Mouse (Mus musculus) retina, postnatal 7 days (tissue): ENCODE data around the gene Ppcdc.
A peak's percentile ranks its signal among the peaks of the same experiment; 100 is the strongest.

Experiments used
- DNase-seq: peaks from one replicate; pipeline ENCODE4 v3.0.0-alpha.2; 2012; ENCODE audit warnings: low read depth, low spot score

Ppcdc gene

GRCm38 (mm10) chr9:57354377-57355183 is 85.3 kb downstream of the Ppcdc start:
- no peak for DNase-seq

GRCm38 (mm10) chr9:57351277-57351676 is 88.6 kb downstream of the Ppcdc start:
- peak; percentile 3 for DNase-seq

GRCm38 (mm10) chr9:57345902-57346301 is 94.0 kb downstream of the Ppcdc start:
- no peak for DNase-seq

GRCm38 (mm10) chr9:57343752-57344151 is 96.2 kb downstream of the Ppcdc start:
- DNase-seq = no peak

GRCm38 (mm10) chr9:57342906-57343474 is 96.9 kb downstream of the Ppcdc start:
- DNase-seq = no peak

GRCm38 (mm10) chr9:57342186-57342585 is 97.7 kb downstream of the Ppcdc start:
- DNase-seq = no peak

GRCm38 (mm10) chr9:57340361-57340760 is 99.6 kb downstream of the Ppcdc start:
- no peak for DNase-seq

- DNase-seq = no peak
Observed at GRCm38 (mm10) chr9:57339577-57340210, 100.2 kb downstream of the Ppcdc start.

GRCm38 (mm10) chr9:57338706-57339105 is 101.2 kb downstream of the Ppcdc start:
- DNase-seq = no peak
